Comparison of ENCODE assay signal across 9 mouse cellular contexts in genomic region chr7:45338161-45338911, GRCm38 (mm10). TPM values are rescaled to one million over a fixed set of nuclear protein-coding genes. Genes with fewer than 3 reads are reported as not detected.
DNase-seq lines count a peak whose midpoint lies in the region; ATAC-seq lines count a peak whose summit lies in the region.
"Had no signal": no experiment of that assay in that cellular context is flagged by ENCODE, and none has a peak within 500 bp of the region (broad histone marks: within the 10 kb centered on the region; RNA-seq: fewer than 3 reads in every experiment).

No protein-coding gene starts in this region.

- no peaks in the 10 kb centered on the region for H3K9me3 ChIP-seq in intestine, embryonic 15.5 days
- no peaks in the 10 kb centered on the region for H3K9me3 ChIP-seq in liver, embryonic 15.5 days (replicated peaks)
- H3K9me3 ChIP-seq in neural tube, embryonic 13.5 days: no peaks in the 10 kb centered on the region

- peak; percentile 17 to 72 for DNase-seq in left cerebral cortex, adult 8-10 months (ENCODE audit: low spot score in 2 of 2)
- no peak for DNase-seq in left cerebral cortex, postnatal 14 days (ENCODE audit: low spot score in 2 of 2)
- DNase-seq in embryo, embryonic 10.5 days (ENCODE audit: low spot score): peak; percentile 70
- DNase-seq in adipocyte (ENCODE audit: low spot score): no peak
- no peak for DNase-seq in layer of hippocampus, adult 8-10 months (ENCODE audit: low spot score in 2 of 2)

- 4% methylated on average over 14 of the region's 14 CpGs for WGBS in intestine, embryonic 15.5 days
- 5% methylated on average over 14 of the region's 14 CpGs for WGBS in liver, embryonic 15.5 days (ENCODE audit: insufficient replicate concordance)
- WGBS in neural tube, embryonic 13.5 days: 2% methylated on average over 14 of the region's 14 CpGs

- peak overlapping the region; percentile 71 for H3K27ac ChIP-seq in intestine, embryonic 15.5 days
- no peak overlapping the region for H3K27ac ChIP-seq in liver, embryonic 15.5 days (replicated peaks)
- H3K27ac ChIP-seq in neural tube, embryonic 13.5 days (replicated peaks): no peak overlapping the region
- H3K27ac ChIP-seq: macrophage had no signal

- H3K4me2 ChIP-seq in intestine, embryonic 15.5 days (replicated peaks): peak overlapping the region; percentile 92
- H3K4me2 ChIP-seq in liver, embryonic 15.5 days: peak overlapping the region; percentile 88
- peak overlapping the region; percentile 79 for H3K4me2 ChIP-seq in neural tube, embryonic 13.5 days

- peaks cover 50% of the 10 kb centered on the region for H3K4me1 ChIP-seq in intestine, embryonic 15.5 days (replicated peaks)
- peaks cover 49% of the 10 kb centered on the region for H3K4me1 ChIP-seq in liver, embryonic 15.5 days (replicated peaks)
- H3K4me1 ChIP-seq in neural tube, embryonic 13.5 days (replicated peaks): peaks cover 53% of the 10 kb centered on the region

- H3K27me3 ChIP-seq in intestine, embryonic 15.5 days (replicated peaks): 0 out of 2 replicates have a peak, but pooled peaks cover under 1% of the 10 kb centered on the region
- H3K27me3 ChIP-seq in liver, embryonic 15.5 days: peaks cover 89% of the 10 kb centered on the region
- peaks cover 21% of the 10 kb centered on the region for H3K27me3 ChIP-seq in neural tube, embryonic 13.5 days

- intact Hi-C loops in left cerebral cortex, postnatal 14 days (cut with DNase I): no loop called here

- 0 out of 2 replicates have a peak overlapping the region, but pooled peaks have one; percentile 60 for H3K9ac ChIP-seq in intestine, embryonic 15.5 days
- H3K9ac ChIP-seq in liver, embryonic 15.5 days: no peak overlapping the region
- 0 out of 2 replicates have a peak overlapping the region, but pooled peaks have one; percentile 4 for H3K9ac ChIP-seq in neural tube, embryonic 13.5 days

- H3K36me3 ChIP-seq in intestine, embryonic 15.5 days: no peaks in the 10 kb centered on the region
- no peaks in the 10 kb centered on the region for H3K36me3 ChIP-seq in liver, embryonic 15.5 days (replicated peaks)
- H3K36me3 ChIP-seq in neural tube, embryonic 13.5 days: 0 out of 2 replicates have a peak, but pooled peaks cover under 1% of the 10 kb centered on the region

- ATAC-seq in intestine, embryonic 15.5 days: peak; percentile 37
- ATAC-seq in liver, embryonic 15.5 days (ENCODE audit: insufficient read depth): no peak
- no peak for ATAC-seq in neural tube, embryonic 13.5 days (ENCODE audit: low read depth)

- peak overlapping the region; percentile 56 for H3K4me3 ChIP-seq in intestine, embryonic 15.5 days (replicated peaks)
- H3K4me3 ChIP-seq in liver, embryonic 15.5 days (replicated peaks): no peak overlapping the region
- peak overlapping the region; percentile 49; the same call in 1 of the 2 replicates for H3K4me3 ChIP-seq in neural tube, embryonic 13.5 days

RNA-seq across cellular contexts. Expression of gene Hrc, which starts 3.2 kb away (rescaled TPM):
- 1 to 10 TPM in 1 of 4 experiments, under 1 TPM in 3; 0.26 to 1.1 (median 0.78) TPM for total RNA-seq in left cerebral cortex, adult 8-10 months (2022)
- total RNA-seq in left cerebral cortex, postnatal 14 days (2021): 1 to 10 TPM in 1 of 2 experiments, under 1 TPM in 1; 0.99 to 1.2 TPM
- 0.97 and 1.2 TPM in 2 replicates for polyA plus RNA-seq in intestine, embryonic 15.5 days (2015; fragmentation: Nextera tagmentation; extraction: Ambion mirVana)
- 0.31 and 0.54 TPM in 2 replicates for polyA plus RNA-seq in liver, embryonic 15.5 days (2015; fragmentation: Nextera tagmentation; extraction: Ambion mirVana)
- polyA plus RNA-seq in neural tube, embryonic 13.5 days (2015; fragmentation: Nextera tagmentation; extraction: Ambion mirVana): 0.55 and 0.74 TPM in 2 replicates
- total RNA-seq in layer of hippocampus, adult 8-10 months (2022): under 1 TPM in 2 of 4 experiments, not detected in 2; 0.21 to 0.39 TPM
- polyA plus RNA-seq: macrophage had no signal

RNA-seq across cellular contexts. Expression of gene Trpm4, which starts 4.8 kb away (rescaled TPM):
- 10 to 100 TPM; 23.9 to 27.8 (median 25.1) TPM for total RNA-seq in left cerebral cortex, adult 8-10 months (2022)
- 10 to 100 TPM; 19.5 to 21.3 TPM for total RNA-seq in left cerebral cortex, postnatal 14 days (2021)
- 20.4 and 29.1 TPM in 2 replicates for polyA plus RNA-seq in intestine, embryonic 15.5 days (2015; fragmentation: Nextera tagmentation; extraction: Ambion mirVana)
- polyA plus RNA-seq in liver, embryonic 15.5 days (2015; fragmentation: Nextera tagmentation; extraction: Ambion mirVana): 1.3 and 1.5 TPM in 2 replicates
- polyA plus RNA-seq in neural tube, embryonic 13.5 days (2015; fragmentation: Nextera tagmentation; extraction: Ambion mirVana): 7.1 and 7.2 TPM in 2 replicates
- total RNA-seq in layer of hippocampus, adult 8-10 months (2022): 10 to 100 TPM; 16.0 to 25.6 (median 19.4) TPM

RNA-seq across cellular contexts. Expression of gene Ppfia3, which starts 28.5 kb away (rescaled TPM):
- 100 to 1,000 TPM; 137 to 162 (median 150) TPM for total RNA-seq in left cerebral cortex, adult 8-10 months (2022)
- 100 to 1,000 TPM; 159 to 168 TPM for total RNA-seq in left cerebral cortex, postnatal 14 days (2021)
- 5.6 and 6.9 TPM in 2 replicates for polyA plus RNA-seq in intestine, embryonic 15.5 days (2015; fragmentation: Nextera tagmentation; extraction: Ambion mirVana)
- 0.09 and 0.14 TPM in 2 replicates for polyA plus RNA-seq in liver, embryonic 15.5 days (2015; fragmentation: Nextera tagmentation; extraction: Ambion mirVana)
- 18.4 and 20.3 TPM in 2 replicates for polyA plus RNA-seq in neural tube, embryonic 13.5 days (2015; fragmentation: Nextera tagmentation; extraction: Ambion mirVana)
- total RNA-seq in layer of hippocampus, adult 8-10 months (2022): 100 to 1,000 TPM; 123 to 143 (median 133) TPM
- polyA plus RNA-seq: macrophage had no signal

RNA-seq across cellular contexts. Expression of gene Lin7b, which starts 32.0 kb away (rescaled TPM):
- 100 to 1,000 TPM; 139 to 172 (median 159) TPM for total RNA-seq in left cerebral cortex, adult 8-10 months (2022)
- total RNA-seq in left cerebral cortex, postnatal 14 days (2021): 100 to 1,000 TPM; 198 to 216 TPM
- polyA plus RNA-seq in intestine, embryonic 15.5 days (2015; fragmentation: Nextera tagmentation; extraction: Ambion mirVana): 1.9 and 2.4 TPM in 2 replicates
- not detected in 2 replicates for polyA plus RNA-seq in liver, embryonic 15.5 days (2015; fragmentation: Nextera tagmentation; extraction: Ambion mirVana)
- 11.1 and 11.6 TPM in 2 replicates for polyA plus RNA-seq in neural tube, embryonic 13.5 days (2015; fragmentation: Nextera tagmentation; extraction: Ambion mirVana)
- 100 to 1,000 TPM; 131 to 156 (median 140) TPM for total RNA-seq in layer of hippocampus, adult 8-10 months (2022)
- polyA plus RNA-seq: macrophage had no signal

RNA-seq across cellular contexts. Expression of gene Snrnp70, which starts 57.2 kb away (rescaled TPM):
- 100 to 1,000 TPM; 295 to 398 (median 356) TPM for total RNA-seq in left cerebral cortex, adult 8-10 months (2022)
- 100 to 1,000 TPM; 373 to 398 TPM for total RNA-seq in left cerebral cortex, postnatal 14 days (2021)
- polyA plus RNA-seq in intestine, embryonic 15.5 days (2015; fragmentation: Nextera tagmentation; extraction: Ambion mirVana): 195 and 200 TPM in 2 replicates
- polyA plus RNA-seq in liver, embryonic 15.5 days (2015; fragmentation: Nextera tagmentation; extraction: Ambion mirVana): 77.8 and 86.3 TPM in 2 replicates
- polyA plus RNA-seq in neural tube, embryonic 13.5 days (2015; fragmentation: Nextera tagmentation; extraction: Ambion mirVana): 186 and 225 TPM in 2 replicates
- total RNA-seq in layer of hippocampus, adult 8-10 months (2022): 100 to 1,000 TPM; 387 to 503 (median 439) TPM

Comparison
In these comparisons a context has a peak if more than half of its experiments do, and no peak if none do; other contexts are left out.
1. DNase-seq: peak in left cerebral cortex, adult 8-10 months (2 of 2) and embryo, embryonic 10.5 days (single experiment); none in left cerebral cortex, postnatal 14 days (0 of 2), adipocyte (single experiment) and layer of hippocampus, adult 8-10 months (0 of 2).
2. Peak in every context shown above with its lines, with median percentiles within 50 percentile points of each other: H3K4me2 ChIP-seq.